Mouse (Mus musculus): Measurements from ENCODE around the gene Cdx2.
A peak's percentile ranks its signal among the peaks of the same experiment; 100 is the strongest.

DNA sequence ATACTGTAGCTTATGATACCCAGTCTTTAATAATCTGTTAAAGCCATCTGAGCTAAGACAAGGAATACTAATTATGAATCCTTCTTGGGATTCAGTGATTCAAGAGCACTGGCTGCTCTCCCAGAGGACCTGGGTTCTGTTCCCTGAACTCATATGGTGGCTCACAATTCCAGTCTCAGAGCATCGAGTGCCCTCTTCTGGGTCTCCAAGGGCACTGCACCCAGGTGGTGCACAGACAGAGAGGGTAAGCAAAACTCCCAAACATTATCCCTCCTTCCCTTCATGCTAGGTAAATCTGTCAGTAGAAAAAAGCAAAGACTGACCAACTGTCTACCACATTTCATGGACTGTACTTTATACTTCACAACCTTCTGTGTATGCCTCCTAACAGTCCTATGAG, 38.9 kb upstream of the Cdx2 start:
- TF ChIP-seq CTCF (IDR thresholded peaks at IDR 0.05; ENCODE audit: low read depth) (peak; percentile 28), EP300 (IDR thresholded peaks at IDR 0.05; ENCODE audit: low read depth) (no peak)
